Mouse (Mus musculus) lung, postnatal 0 days (tissue): ENCODE measurements around the gene Tcf7l2.

Source experiments
- CTCF ChIP-seq: IDR thresholded peaks from 2 replicates; pipeline ENCODE4 v1.5.1; 2016; ENCODE audit warnings: antibody characterized with exemption, mild to moderate bottlenecking
- EP300 ChIP-seq: IDR thresholded peaks from 2 replicates; pipeline ENCODE4 v1.6.1; 2016; ENCODE audit warnings: antibody characterized with exemption, mild to moderate bottlenecking, control low read depth

- no peak for TF ChIP-seq CTCF
- TF ChIP-seq EP300: no peak
Observed at GRCm38 (mm10) chr19:55787420-55787819, 45.8 kb downstream of the Tcf7l2 start.
